Mouse (Mus musculus): ENCODE measurements around the gene Stxbp5.

GRCm38 (mm10) chr10:9878821-9879489 is 21.9 kb downstream of the Stxbp5 start:
- TF ChIP-seq CTCF (IDR thresholded peaks at IDR 0.05; ENCODE audit: extremely low read depth, insufficient read depth, insufficient read length, insufficient replicate concordance) (no peak), POLR2A (IDR thresholded peaks at IDR 0.05; ENCODE audit: low read depth, low read length) (no peak)

Data from spleen, adult 2 months (tissue).